8 mouse cellular contexts compared by ENCODE assay signal in the genomic region with DNA sequence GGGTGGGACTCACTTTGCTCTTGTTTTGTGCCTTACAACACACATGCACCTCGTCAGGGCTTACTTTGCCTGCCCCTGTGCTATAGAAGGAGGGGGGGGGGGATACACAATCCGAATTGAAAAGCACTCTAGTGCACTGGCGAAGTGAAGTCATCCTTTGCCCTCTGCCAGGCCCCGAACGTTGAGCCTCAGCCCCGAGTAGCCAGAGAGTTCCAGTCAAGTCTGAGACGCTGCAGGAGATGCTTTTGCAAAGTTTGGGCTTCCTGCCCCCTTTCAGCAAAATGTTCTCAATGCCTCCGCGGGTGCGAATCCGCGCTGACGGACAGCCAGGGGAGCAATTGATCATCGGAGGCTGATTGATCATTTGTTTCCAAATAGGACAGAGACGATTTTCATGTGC. TPM values are rescaled to one million over a fixed set of nuclear protein-coding genes. Genes with fewer than 3 reads are reported as not detected.
DNase-seq lines count a peak whose midpoint lies in the region; ATAC-seq and TF ChIP-seq lines count a peak whose summit lies in the region.

No protein-coding gene starts in this region.

- peaks cover 25% of the 10 kb centered on the region for H3K4me1 ChIP-seq in hindbrain, embryonic 14.5 days (replicated peaks; ENCODE audit: control insufficient read depth, insufficient read depth, low read length)

- no peak for TF ChIP-seq POLR2A in myocyte (IDR thresholded peaks at IDR 0.05; ENCODE audit: insufficient read length, low read depth)

- WGBS in hindbrain, embryonic 14.5 days, result under 1% methylated on average over 15 of the region's 15 CpGs

- H3K4me3 ChIP-seq in hindbrain, embryonic 14.5 days (replicated peaks; ENCODE audit: low read length), result peak overlapping the region; percentile 89
- no peak overlapping the region for H3K4me3 ChIP-seq in myocyte

- H3K36me3 ChIP-seq in hindbrain, embryonic 14.5 days (replicated peaks; ENCODE audit: control insufficient read depth, insufficient read depth), result no peaks in the 10 kb centered on the region
- H3K36me3 ChIP-seq in myocyte (ENCODE audit: control insufficient read depth, insufficient read depth), result no peaks in the 10 kb centered on the region

- peak overlapping the region; percentile 93 for H3K27ac ChIP-seq in hindbrain, embryonic 14.5 days

- peak; percentile 5 for DNase-seq in cerebellum, adult 8-10 months
- no peak for DNase-seq in cerebellum, adult 9-10 months
- DNase-seq in right cerebral cortex, postnatal 25 days, result peak; percentile 7
- DNase-seq in right cerebral cortex, postnatal 36 days (ENCODE audit: low spot score in 2 of 2), result no peak
- peak; percentile 52 for DNase-seq in hindbrain, embryonic 14.5 days (ENCODE audit: low spot score)
- DNase-seq in spleen, postnatal 4 days (ENCODE audit: low spot score in 2 of 2), result no peak
- DNase-seq in thymus, postnatal 0 days (ENCODE audit: low spot score), result no peak

- H3K9me3 ChIP-seq in hindbrain, embryonic 14.5 days (ENCODE audit: control insufficient read depth, low read length), result no peaks in the 10 kb centered on the region

- no peak overlapping the region for H3ac ChIP-seq in myocyte (ENCODE audit: control insufficient read depth, insufficient read length)

- H3K4me2 ChIP-seq in hindbrain, embryonic 14.5 days (replicated peaks), result peak overlapping the region; percentile 85
- H3K4me2 ChIP-seq in myocyte (ENCODE audit: low read depth), result peak overlapping the region; percentile 65

- no peak for ATAC-seq in hindbrain, embryonic 14.5 days (ENCODE audit: low FRiP score)

- no peaks in the 10 kb centered on the region for H3K79me2 ChIP-seq in myocyte (ENCODE audit: control insufficient read depth, insufficient read depth)

- peaks cover 8% of the 10 kb centered on the region; the same call in 1 of the 2 replicates for H3K27me3 ChIP-seq in hindbrain, embryonic 14.5 days (ENCODE audit: control insufficient read depth, insufficient read depth, low read length)
- peaks cover 39% of the 10 kb centered on the region for H3K27me3 ChIP-seq in myocyte (ENCODE audit: control insufficient read depth, insufficient read depth, insufficient read length)

- H3K9ac ChIP-seq in hindbrain, embryonic 14.5 days, result peak overlapping the region; percentile 93

TF ChIP-seq in myocyte, 11 proteins besides CTCF, POLR2A, EP300 and RAD21:
- TF ChIP-seq POLR2AphosphoS2 (IDR thresholded peaks at IDR 0.05; ENCODE audit: insufficient read length, low read depth), result no peak
- no peak for TF ChIP-seq CEBPB (IDR thresholded peaks at IDR 0.05; ENCODE audit: insufficient read depth, poor library complexity, severe bottlenecking)
- no peak for TF ChIP-seq TCF3 (IDR thresholded peaks at IDR 0.05; ENCODE audit: insufficient read length, low read depth)

RNA-seq across cellular contexts. Expression of gene Npas3, which starts 0.3 kb away (rescaled TPM):
- 25.9 and 31.5 TPM in 2 replicates for polyA plus RNA-seq in hindbrain, embryonic 14.5 days (2014; fragmentation: Nextera tagmentation; extraction: Ambion mirVana)
- polyA plus RNA-seq in myocyte (2012; fragmentation: generic; extraction: Trizol), result 0.18 TPM
- polyA plus RNA-seq in thymus, postnatal 0 days (2015; fragmentation: Nextera tagmentation; extraction: Ambion mirVana), result 0.07 and 0.12 TPM in 2 replicates

Comparison
In these comparisons a context has a peak if more than half of its experiments do, and no peak if none do; other contexts are left out.
1. DNase-seq: peak in cerebellum, adult 8-10 months (single experiment), right cerebral cortex, postnatal 25 days (single experiment) and hindbrain, embryonic 14.5 days (single experiment); none in cerebellum, adult 9-10 months (single experiment), right cerebral cortex, postnatal 36 days (0 of 2), spleen, postnatal 4 days (0 of 2) and thymus, postnatal 0 days (single experiment).
2. RNA of gene Npas3, which starts 0.3 kb away (polyA plus RNA-seq): 25.9 to 31.5 TPM in hindbrain, embryonic 14.5 days; 0.18 TPM in myocyte (single experiment) and 0.07 to 0.12 TPM in thymus, postnatal 0 days; every median in the first group is over 10 times any median in the second.